Mouse (Mus musculus) urinary bladder, postnatal 25 days (tissue): ENCODE data around the gene Lrrc71.

Experiments
- DNase-seq: peaks from one replicate; pipeline ENCODE4 v3.0.0; 2022; ENCODE audit warnings: low spot score

The Lrrc71 gene

GRCm38 (mm10) chr3:87724556-87724955, 23.9 kb downstream of the Lrrc71 start:
- no peak for DNase-seq

- no peak for DNase-seq
These were observed 29.9 kb downstream of the Lrrc71 start for GRCm38 (mm10) chr3:87718525-87718924.
